Mouse (Mus musculus) hindbrain, embryonic 14.5 days (tissue): ENCODE data around the gene Olfr1378. TPM values are rescaled to one million over a fixed set of nuclear protein-coding genes. Genes with fewer than 3 reads are reported as not detected.

Experiments
- polyA plus RNA-seq: library from polyadenylated mRNA; unstranded; fragments of >200 nt; fragmentation: Nextera tagmentation; extraction: Ambion mirVana; gene quantifications from 2 replicates; pipeline ENCODE4 v1.2.1, GENCODE M21; 2014

Olfr1378 gene
- polyA plus RNA-seq, 1 experiment from 2014 or later: not detected

Other genes with a start within 250 kb of the Olfr1378 start
- gene Zfp354c, start 138.8 kb upstream of the Olfr1378 start, polyA plus RNA-seq: 71.9 and 80.9 TPM in 2 replicates
- 1.7 TPM in 2 replicates for gene Zfp879, start 125.0 kb upstream of the Olfr1378 start, polyA plus RNA-seq
- not detected in 2 replicates for gene Grm6, start 115.8 kb upstream of the Olfr1378 start, polyA plus RNA-seq
- gene Zfp454, start 78.9 kb upstream of the Olfr1378 start, polyA plus RNA-seq: 9.9 and 14.4 TPM in 2 replicates
- gene Zfp2, start 50.4 kb upstream of the Olfr1378 start, polyA plus RNA-seq: 46.5 and 50.9 TPM in 2 replicates
- gene Zfp354b, start 34.9 kb upstream of the Olfr1378 start, polyA plus RNA-seq: 5.1 and 5.5 TPM in 2 replicates
- gene 4933414I15Rik, start 22.8 kb upstream of the Olfr1378 start, polyA plus RNA-seq: not detected in 2 replicates
- gene Prop1, start 12.8 kb upstream of the Olfr1378 start, polyA plus RNA-seq: not detected in 2 replicates
- gene Olfr1377, start 15.4 kb downstream of the Olfr1378 start, polyA plus RNA-seq: not detected in 2 replicates
- not detected in 2 replicates for gene Olfr51, start 37.1 kb downstream of the Olfr1378 start, polyA plus RNA-seq
- not detected in 2 replicates for gene Olfr54, start 47.7 kb downstream of the Olfr1378 start, polyA plus RNA-seq
- not detected in 2 replicates for gene Olfr1375, start 81.6 kb downstream of the Olfr1378 start, polyA plus RNA-seq
- gene Zfp354a, start 92.7 kb downstream of the Olfr1378 start, polyA plus RNA-seq: 12.4 and 16.7 TPM in 2 replicates